Mouse (Mus musculus): ENCODE results near the gene Exoc6b.
A peak's percentile ranks its signal among the peaks of the same experiment; 100 is the strongest.
"Not testable (repeated sequence)": the region's sequence is repeated elsewhere in the genome, so short reads cannot be mapped to it uniquely, and the experiment has no call there.

The Exoc6b gene

GRCm38 (mm10) chr6:84631588-84631987 is 437.7 kb downstream of the Exoc6b start:
- DNase-seq (ENCODE audit: low spot score), result no peak

- peak; percentile 45 for DNase-seq (ENCODE audit: low spot score)
These were observed 439.0 kb downstream of the Exoc6b start for GRCm38 (mm10) chr6:84630276-84630675.

GRCm38 (mm10) chr6:84628831-84629230 is 440.5 kb downstream of the Exoc6b start:
- DNase-seq (ENCODE audit: low spot score), result no peak

GRCm38 (mm10) chr6:84626398-84626797 is 442.9 kb downstream of the Exoc6b start:
- DNase-seq (ENCODE audit: low spot score), result no peak

- no peak for DNase-seq (ENCODE audit: low spot score)
These were observed 450.1 kb downstream of the Exoc6b start for GRCm38 (mm10) chr6:84619166-84619565.

GRCm38 (mm10) chr6:84617051-84617450 is 452.3 kb downstream of the Exoc6b start:
- no peak for DNase-seq (ENCODE audit: low spot score)

GRCm38 (mm10) chr6:84616586-84616985 is 452.7 kb downstream of the Exoc6b start:
- no peak for DNase-seq (ENCODE audit: low spot score)

GRCm38 (mm10) chr6:84613561-84613960 is 455.8 kb downstream of the Exoc6b start:
- no peak for DNase-seq (ENCODE audit: low spot score)

GRCm38 (mm10) chr6:84601136-84601889 is 468.0 kb downstream of the Exoc6b start:
- no peak for DNase-seq (ENCODE audit: low spot score)

GRCm38 (mm10) chr6:84599296-84599695 is 470.0 kb downstream of the Exoc6b start:
- not testable (repeated sequence) for DNase-seq (ENCODE audit: low spot score)

GRCm38 (mm10) chr6:84598725-84599124 is 470.6 kb downstream of the Exoc6b start:
- no peak for DNase-seq (ENCODE audit: low spot score)

- DNase-seq (ENCODE audit: low spot score), result peak; percentile 58
These were observed 474.7 kb downstream of the Exoc6b start for GRCm38 (mm10) chr6:84594626-84595025.

GRCm38 (mm10) chr6:84593693-84594092 is 475.6 kb downstream of the Exoc6b start, which contains the start of gene Cyp26b1:
Gene Cyp26b1, minus strand, starts transcription at chr6:84593908.
- DNase-seq (ENCODE audit: low spot score), result no peak

- DNase-seq (ENCODE audit: low spot score), result no peak
These were observed 478.2 kb downstream of the Exoc6b start for GRCm38 (mm10) chr6:84590961-84591745.

- DNase-seq (ENCODE audit: low spot score), result peak; percentile 93
These were observed 479.3 kb downstream of the Exoc6b start for GRCm38 (mm10) chr6:84589742-84590686.

GRCm38 (mm10) chr6:84588895-84589652 is 480.2 kb downstream of the Exoc6b start:
- peak; percentile 75 for DNase-seq (ENCODE audit: low spot score)

- peak; percentile 53 for DNase-seq (ENCODE audit: low spot score)
These were observed 481.0 kb downstream of the Exoc6b start for GRCm38 (mm10) chr6:84588221-84588894.

- DNase-seq (ENCODE audit: low spot score), result peak; percentile 80
These were observed 481.7 kb downstream of the Exoc6b start for GRCm38 (mm10) chr6:84587471-84588101.

GRCm38 (mm10) chr6:84586551-84587200 is 482.6 kb downstream of the Exoc6b start:
- peak; percentile 28 for DNase-seq (ENCODE audit: low spot score)

Data from embryo, embryonic 10.5 days (tissue).